Mouse (Mus musculus) lung, postnatal 0 days (tissue): ENCODE measurements at regions not wholly inside any gene's neighbourhood (a gene's known extent, or its start where the extent isn't known, plus 50 kb on each side); places are given as distances from the start of the nearest gene placed in this dataset.

Source experiments
- CTCF ChIP-seq: IDR thresholded peaks from 2 replicates; pipeline ENCODE4 v1.5.1; 2016; ENCODE audit warnings: antibody characterized with exemption, mild to moderate bottlenecking
- EP300 ChIP-seq: IDR thresholded peaks from 2 replicates; pipeline ENCODE4 v1.6.1; 2016; ENCODE audit warnings: antibody characterized with exemption, mild to moderate bottlenecking, control low read depth

DNA sequence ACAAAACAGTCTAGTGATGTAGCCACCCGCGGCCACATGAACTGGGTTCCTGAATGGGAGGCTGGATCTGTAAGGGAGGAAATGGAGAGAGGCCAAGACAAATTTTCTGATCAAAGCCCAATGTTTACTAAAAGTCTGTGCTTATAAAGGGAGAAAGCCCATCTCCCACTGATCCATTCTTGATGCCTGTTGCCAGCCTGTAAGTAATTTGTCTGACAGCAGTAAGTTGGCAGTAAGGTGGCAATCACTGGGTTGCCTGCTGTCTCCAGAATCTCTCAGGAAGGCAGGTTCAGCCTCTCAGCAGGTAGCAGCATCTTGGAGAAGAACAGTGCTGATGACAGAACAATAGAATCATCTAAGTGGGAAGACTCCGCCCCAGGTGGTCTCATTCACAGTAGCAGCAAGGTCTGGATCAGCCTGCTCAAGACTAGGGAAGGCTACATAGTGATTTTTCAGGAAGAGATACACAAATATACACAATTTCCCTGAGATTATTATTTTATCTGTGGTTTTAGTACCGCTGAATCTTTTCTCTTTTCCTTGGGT is 327.9 kb downstream of the Impad1 start:
- no peak for TF ChIP-seq CTCF
- TF ChIP-seq EP300 = no peak
